Mouse (Mus musculus): ENCODE data around the gene Glrx. TPM values are rescaled to one million over a fixed set of nuclear protein-coding genes. Genes with fewer than 3 reads are reported as not detected.
"Not testable (repeated sequence)": the region's sequence is repeated elsewhere in the genome, so short reads cannot be mapped to it uniquely, and the experiment has no call there.

Gene Glrx
- polyA plus RNA-seq, 1 experiment from 2014 or later, result 27.6 TPM

GRCm38 (mm10) chr13:75809957-75810356 lies 29.7 kb upstream of the Glrx start:
- H3K9me3 ChIP-seq (ENCODE audit: control insufficient read depth, low read length), result no peaks in the 10 kb centered on the region
- no peaks in the 10 kb centered on the region for H3K27me3 ChIP-seq (ENCODE audit: control insufficient read depth, insufficient read depth, low read length)
- H3K9ac ChIP-seq (ENCODE audit: low read length), result no peak overlapping the region
- WGBS, result 53% methylated on average over 1 of the region's 1 CpGs
- DNase-seq (ENCODE audit: low spot score) (no peak), ATAC-seq (ENCODE audit: insufficient number of reproducible peaks, low FRiP score, low TSS enrichment, low read depth) (no peak)
- no peaks in the 10 kb centered on the region for H3K36me3 ChIP-seq (ENCODE audit: control insufficient read depth, insufficient read depth, low read length)
- no peak overlapping the region for H3K27ac ChIP-seq (replicated peaks; ENCODE audit: low read depth, low read length)
- H3K4me2 ChIP-seq (ENCODE audit: low read depth, severe bottlenecking), result no peak overlapping the region
- H3K4me1 ChIP-seq (ENCODE audit: control insufficient read depth, insufficient read depth, low read length), result no peaks in the 10 kb centered on the region
- H3K4me3 ChIP-seq (ENCODE audit: low read depth, low read length), result no peak overlapping the region

GRCm38 (mm10) chr13:75817183-75817582 lies 22.5 kb upstream of the Glrx start:
- no peaks in the 10 kb centered on the region for H3K4me1 ChIP-seq (ENCODE audit: control insufficient read depth, insufficient read depth, low read length)
- no peaks in the 10 kb centered on the region for H3K36me3 ChIP-seq (ENCODE audit: control insufficient read depth, insufficient read depth, low read length)
- H3K27me3 ChIP-seq (ENCODE audit: control insufficient read depth, insufficient read depth, low read length), result no peaks in the 10 kb centered on the region
- H3K9ac ChIP-seq (ENCODE audit: low read length), result no peak overlapping the region
- H3K9me3 ChIP-seq (ENCODE audit: control insufficient read depth, low read length), result no peaks in the 10 kb centered on the region
- no peak overlapping the region for H3K4me3 ChIP-seq (ENCODE audit: low read depth, low read length)
- H3K4me2 ChIP-seq (ENCODE audit: low read depth, severe bottlenecking), result no peak overlapping the region
- DNase-seq (ENCODE audit: low spot score), result no peak
- H3K27ac ChIP-seq (replicated peaks; ENCODE audit: low read depth, low read length), result no peak overlapping the region
- no peak for ATAC-seq (ENCODE audit: insufficient number of reproducible peaks, low FRiP score, low TSS enrichment, low read depth)
- 93% methylated on average over 2 of the region's 2 CpGs for WGBS

- Histone ChIP-seq H3K4me2 (ENCODE audit: low read depth, severe bottlenecking) (no peak overlapping the region), H3K4me1 (ENCODE audit: control insufficient read depth, insufficient read depth, low read length) (no peaks in the 10 kb centered on the region), H3K9me3 (ENCODE audit: control insufficient read depth, low read length) (no peaks in the 10 kb centered on the region), H3K36me3 (ENCODE audit: control insufficient read depth, insufficient read depth, low read length) (no peaks in the 10 kb centered on the region), H3K4me3 (ENCODE audit: low read depth, low read length) (no peak overlapping the region), H3K9ac (ENCODE audit: low read length) (no peak overlapping the region), H3K27me3 (ENCODE audit: control insufficient read depth, insufficient read depth, low read length) (no peaks in the 10 kb centered on the region), H3K27ac (replicated peaks; ENCODE audit: low read depth, low read length) (no peak overlapping the region)
- no peak for ATAC-seq (ENCODE audit: insufficient number of reproducible peaks, low FRiP score, low TSS enrichment, low read depth)
- WGBS, result 55% methylated on average over 3 of the region's 3 CpGs
- DNase-seq (ENCODE audit: low spot score), result no peak
These were observed 21.2 kb upstream of the Glrx start for GRCm38 (mm10) chr13:75818486-75818885.

- Histone ChIP-seq H3K36me3 (ENCODE audit: control insufficient read depth, insufficient read depth, low read length) (no peaks in the 10 kb centered on the region), H3K4me3 (ENCODE audit: low read depth, low read length) (no peak overlapping the region), H3K27me3 (ENCODE audit: control insufficient read depth, insufficient read depth, low read length) (no peaks in the 10 kb centered on the region), H3K9me3 (ENCODE audit: control insufficient read depth, low read length) (no peaks in the 10 kb centered on the region), H3K4me2 (ENCODE audit: low read depth, severe bottlenecking) (no peak overlapping the region), H3K27ac (replicated peaks; ENCODE audit: low read depth, low read length) (no peak overlapping the region), H3K4me1 (ENCODE audit: control insufficient read depth, insufficient read depth, low read length) (no peaks in the 10 kb centered on the region), H3K9ac (ENCODE audit: low read length) (no peak overlapping the region)
- DNase-seq (ENCODE audit: low spot score) (no peak), ATAC-seq (ENCODE audit: insufficient number of reproducible peaks, low FRiP score, low TSS enrichment, low read depth) (no peak)
- 91% methylated on average over 3 of the region's 3 CpGs for WGBS
These were observed 20.5 kb upstream of the Glrx start for GRCm38 (mm10) chr13:75818945-75819706.

GRCm38 (mm10) chr13:75819898-75820297 lies 19.8 kb upstream of the Glrx start:
- no peak overlapping the region for H3K4me3 ChIP-seq (ENCODE audit: low read depth, low read length)
- ATAC-seq (ENCODE audit: insufficient number of reproducible peaks, low FRiP score, low TSS enrichment, low read depth), result no peak
- no peak for DNase-seq (ENCODE audit: low spot score)

GRCm38 (mm10) chr13:75822366-75822765 lies 17.3 kb upstream of the Glrx start:
- WGBS, result 84% methylated on average over 4 of the region's 4 CpGs
- not testable (repeated sequence) for H3K9me3 ChIP-seq (ENCODE audit: control insufficient read depth, low read length)

More at GRCm38 (mm10) chr13:75819898-75820297, 19.8 kb upstream of the Glrx start:
- H3K9ac ChIP-seq (ENCODE audit: low read length), result no peak overlapping the region
- no peak overlapping the region for H3K4me2 ChIP-seq (ENCODE audit: low read depth, severe bottlenecking)
- H3K27ac ChIP-seq (replicated peaks; ENCODE audit: low read depth, low read length), result no peak overlapping the region
- H3K36me3 ChIP-seq (ENCODE audit: control insufficient read depth, insufficient read depth, low read length), result no peaks in the 10 kb centered on the region
- no peaks in the 10 kb centered on the region for H3K9me3 ChIP-seq (ENCODE audit: control insufficient read depth, low read length)
- H3K4me1 ChIP-seq (ENCODE audit: control insufficient read depth, insufficient read depth, low read length), result no peaks in the 10 kb centered on the region
- no peaks in the 10 kb centered on the region for H3K27me3 ChIP-seq (ENCODE audit: control insufficient read depth, insufficient read depth, low read length)

GRCm38 (mm10) chr13:75823201-75823600 lies 16.5 kb upstream of the Glrx start:
- Histone ChIP-seq H3K27ac (replicated peaks; ENCODE audit: low read depth, low read length) (no peak overlapping the region), H3K4me3 (ENCODE audit: low read depth, low read length) (no peak overlapping the region), H3K27me3 (ENCODE audit: control insufficient read depth, insufficient read depth, low read length) (no peaks in the 10 kb centered on the region), H3K9ac (ENCODE audit: low read length) (no peak overlapping the region), H3K9me3 (ENCODE audit: control insufficient read depth, low read length) (no peaks in the 10 kb centered on the region), H3K36me3 (ENCODE audit: control insufficient read depth, insufficient read depth, low read length) (no peaks in the 10 kb centered on the region), H3K4me1 (ENCODE audit: control insufficient read depth, insufficient read depth, low read length) (no peaks in the 10 kb centered on the region), H3K4me2 (ENCODE audit: low read depth, severe bottlenecking) (no peak overlapping the region)
- no peak for DNase-seq (ENCODE audit: low spot score)
- ATAC-seq (ENCODE audit: insufficient number of reproducible peaks, low FRiP score, low TSS enrichment, low read depth), result no peak
- WGBS, result 87% methylated on average over 8 of the region's 9 CpGs

More at GRCm38 (mm10) chr13:75822366-75822765, 17.3 kb upstream of the Glrx start:
- H3K4me3 ChIP-seq (ENCODE audit: low read depth, low read length); DNase-seq (ENCODE audit: low spot score); H3K4me1 ChIP-seq (ENCODE audit: control insufficient read depth, insufficient read depth, low read length); H3K27me3 ChIP-seq (ENCODE audit: control insufficient read depth, insufficient read depth, low read length); H3K4me2 ChIP-seq (ENCODE audit: low read depth, severe bottlenecking); H3K9ac ChIP-seq (ENCODE audit: low read length); H3K36me3 ChIP-seq (ENCODE audit: control insufficient read depth, insufficient read depth, low read length); H3K27ac ChIP-seq (replicated peaks; ENCODE audit: low read depth, low read length); ATAC-seq (ENCODE audit: insufficient number of reproducible peaks, low FRiP score, low TSS enrichment, low read depth): not testable (repeated sequence)

GRCm38 (mm10) chr13:75824611-75825319 lies 14.9 kb upstream of the Glrx start:
- Histone ChIP-seq H3K27me3 (ENCODE audit: control insufficient read depth, insufficient read depth, low read length) (no peaks in the 10 kb centered on the region), H3K27ac (replicated peaks; ENCODE audit: low read depth, low read length) (no peak overlapping the region), H3K4me3 (ENCODE audit: low read depth, low read length) (no peak overlapping the region), H3K36me3 (ENCODE audit: control insufficient read depth, insufficient read depth, low read length) (no peaks in the 10 kb centered on the region), H3K9ac (ENCODE audit: low read length) (no peak overlapping the region), H3K9me3 (ENCODE audit: control insufficient read depth, low read length) (no peaks in the 10 kb centered on the region), H3K4me1 (ENCODE audit: control insufficient read depth, insufficient read depth, low read length) (no peaks in the 10 kb centered on the region), H3K4me2 (ENCODE audit: low read depth, severe bottlenecking) (no peak overlapping the region)
- DNase-seq (ENCODE audit: low spot score) (no peak), ATAC-seq (ENCODE audit: insufficient number of reproducible peaks, low FRiP score, low TSS enrichment, low read depth) (no peak)
- WGBS, result 75% methylated on average over 5 of the region's 5 CpGs

Measured in limb, embryonic 11.5 days (tissue).